Mouse (Mus musculus) bone marrow, adult 2 months (tissue): ENCODE measurements at regions not wholly inside any gene's neighbourhood (a gene's known extent, or its start where the extent isn't known, plus 50 kb on each side); places are given as distances from the start of the nearest gene placed in this dataset.

Experiments
- CTCF ChIP-seq: fragments of 200-500 bp; IDR thresholded peaks from 2 replicates; pipeline ENCODE4 v1.5.1; 2011; ENCODE audit warnings: low read length, control low read depth; ENCODE audit not compliant: control insufficient read depth, insufficient read depth
- POLR2A ChIP-seq: fragments of 200-500 bp; IDR thresholded peaks from 2 replicates; pipeline ENCODE4 v1.6.1; 2011; ENCODE audit warnings: low read depth, mild to moderate bottlenecking, control low read depth, low read length, borderline replicate concordance; ENCODE audit not compliant: control insufficient read depth

GRCm38 (mm10) chr8:92258258-92258657, 99.2 kb upstream of the Irx5 start:
- no peak for TF ChIP-seq CTCF
- TF ChIP-seq POLR2A = no peak
